Mouse (Mus musculus) stomach, embryonic 14.5 days (tissue): ENCODE measurements around the gene Mtch1. TPM values are rescaled to one million over a fixed set of nuclear protein-coding genes. Genes with fewer than 3 reads are reported as not detected.

ENCODE experiments used
- ATAC-seq: fragments of 200-750 bp; cut with Nextera tagmentation; 2 replicates; pipeline ENCODE4 v1.8.0; 2017; ENCODE audit warnings: low read depth, moderate TSS enrichment; ENCODE audit not compliant: insufficient number of reproducible peaks, insufficient read depth, low FRiP score
- H3K27ac ChIP-seq: fragments of 300-500 bp; sonication (generic); 2 replicates; pipeline ENCODE4 v1.5.1; 2014; ENCODE audit warnings: mild to moderate bottlenecking, low read length, moderate library complexity, mixed read lengths
- H3K27me3 ChIP-seq: fragments of 300-500 bp; sonication (generic); 2 replicates; pipeline ENCODE4 v1.6.1; 2014; ENCODE audit warnings: low read length, control low read depth, mixed read lengths; ENCODE audit not compliant: control insufficient read depth, insufficient read depth
- H3K36me3 ChIP-seq: fragments of 300-500 bp; sonication (generic); 2 replicates; pipeline ENCODE4 v1.6.1; 2014; ENCODE audit warnings: mild to moderate bottlenecking, control low read depth, low read length, moderate library complexity, mixed read lengths; ENCODE audit not compliant: control insufficient read depth, insufficient read depth
- H3K4me1 ChIP-seq: fragments of 300-500 bp; sonication (generic); 2 replicates; pipeline ENCODE4 v1.6.1; 2014; ENCODE audit warnings: low read length, control low read depth, mixed read lengths; ENCODE audit not compliant: control insufficient read depth, insufficient read depth
- H3K4me2 ChIP-seq: fragments of 300-500 bp; sonication (generic); replicated peaks from 2 replicates; pipeline ENCODE4 v1.6.1; 2014; ENCODE audit warnings: low read depth, low read length, control low read depth
- H3K4me3 ChIP-seq: fragments of 300-500 bp; sonication (generic); 2 replicates; pipeline ENCODE4 v1.5.1; 2014; ENCODE audit warnings: low read depth, low read length, control low read depth
- H3K9ac ChIP-seq: fragments of 300-500 bp; sonication (generic); replicated peaks from 2 replicates; pipeline ENCODE4 v1.6.1; 2014; ENCODE audit warnings: low read depth, mild to moderate bottlenecking, control low read depth, low read length, moderate library complexity, mixed read lengths
- H3K9me3 ChIP-seq: fragments of 300-500 bp; sonication (generic); 2 replicates; pipeline ENCODE4 v1.6.1; 2016; ENCODE audit warnings: low read depth, low read length, control low read depth; ENCODE audit not compliant: control insufficient read depth
- WGBS: fragments of 180-500 bp; shearing (Covaris S2); extraction: QIAGEN DNeasy Blood & Tissue Kit; methylation state at CpG from one replicate; pipeline ENCODE4 v1.1.7; 2014; 5-methylcytosine and 5-hydroxymethylcytosine counted together
- polyA plus RNA-seq: library from polyadenylated mRNA; unstranded; fragments of >200 nt; fragmentation: Nextera tagmentation; extraction: Ambion mirVana; gene quantifications from 2 replicates; pipeline ENCODE4 v1.2.1, GENCODE M21; 2014

Gene Mtch1
- polyA plus RNA-seq, 1 experiment from 2014 or later: 287 TPM

DNA sequence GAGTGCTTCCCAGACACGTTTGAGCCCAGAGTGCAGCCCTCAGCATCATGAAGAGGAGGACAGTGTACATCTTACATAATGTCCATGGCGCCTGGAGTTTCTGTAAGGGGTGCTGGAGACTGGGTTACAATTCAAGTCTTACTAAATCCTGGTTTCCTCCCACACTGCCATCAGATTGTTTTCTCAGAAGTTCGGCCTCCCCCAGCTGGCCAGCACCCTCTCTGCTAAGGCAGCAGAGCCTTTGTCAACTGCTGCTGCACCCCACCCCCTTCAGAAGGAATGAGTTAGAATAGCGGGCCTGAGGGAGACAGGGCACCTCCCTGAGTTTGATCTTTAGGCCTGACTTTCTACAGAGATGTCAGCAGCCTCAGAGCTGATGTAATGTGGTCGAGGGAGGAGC lies 45.6 kb downstream of the Mtch1 start:
- Histone ChIP-seq H3K9me3 (no peaks in the 10 kb centered on the region), H3K27me3 (no peaks in the 10 kb centered on the region), H3K27ac (no peak overlapping the region), H3K4me2 (no peak overlapping the region), H3K36me3 (peaks cover 2% of the 10 kb centered on the region; the same call in 1 of the 2 replicates), H3K4me3 (no peak overlapping the region), H3K4me1 (peaks cover 17% of the 10 kb centered on the region), H3K9ac (no peak overlapping the region)
- WGBS: 74% methylated on average over 5 of the region's 5 CpGs
- ATAC-seq: no peak

DNA sequence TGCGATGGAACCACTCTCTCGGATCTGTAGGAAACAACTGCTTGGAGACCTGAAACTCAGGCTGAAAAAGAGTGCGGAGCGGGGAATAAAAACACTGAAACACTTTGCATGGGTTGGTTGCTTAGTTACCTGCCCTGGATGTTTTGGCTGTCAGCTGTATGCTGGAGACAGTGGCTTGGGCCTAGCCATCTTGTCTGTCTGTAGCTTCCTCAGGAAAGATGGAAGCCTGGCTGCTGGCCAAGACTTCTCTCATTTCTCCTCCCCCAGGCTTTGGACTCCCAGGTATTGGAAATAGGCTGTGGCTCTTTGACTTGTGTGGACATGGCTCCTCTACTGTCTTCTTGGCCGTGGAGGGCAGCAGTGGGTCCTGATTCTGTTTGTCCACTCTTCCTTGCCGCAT lies 46.3 kb downstream of the Mtch1 start:
- no peak overlapping the region for H3K4me3 ChIP-seq
- 88% methylated on average over 6 of the region's 6 CpGs for WGBS
- no peak overlapping the region for H3K4me2 ChIP-seq
- no peak overlapping the region for H3K27ac ChIP-seq
- H3K36me3 ChIP-seq: peaks cover 6% of the 10 kb centered on the region; the same call in 1 of the 2 replicates
- H3K9me3 ChIP-seq: no peaks in the 10 kb centered on the region
- H3K9ac ChIP-seq: no peak overlapping the region
- H3K27me3 ChIP-seq: no peaks in the 10 kb centered on the region
- H3K4me1 ChIP-seq: peaks cover 13% of the 10 kb centered on the region
- ATAC-seq: no peak

DNA sequence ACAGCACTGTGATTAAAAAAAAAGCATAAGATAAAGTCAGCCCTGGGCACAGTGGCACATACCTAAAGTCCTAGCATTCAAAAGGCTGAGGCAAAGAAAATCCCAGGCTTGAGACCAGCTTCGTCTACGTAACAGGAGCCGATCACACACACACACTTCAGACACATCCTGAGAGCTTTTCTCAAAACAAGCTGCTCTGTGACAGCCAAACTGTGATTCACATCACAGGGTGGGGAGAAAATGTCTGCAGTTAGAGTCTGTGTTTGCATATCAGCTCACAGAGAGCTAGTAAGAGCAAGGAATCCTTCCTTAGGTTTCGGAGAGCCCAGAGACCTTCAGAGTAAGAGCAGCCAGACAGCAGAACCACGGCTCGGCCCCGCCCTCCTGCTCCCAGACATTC lies 46.8 kb downstream of the Mtch1 start:
- H3K4me3 ChIP-seq: no peak overlapping the region
- WGBS: 89% methylated on average over 7 of the region's 7 CpGs
- H3K36me3 ChIP-seq: peaks cover 6% of the 10 kb centered on the region; the same call in 1 of the 2 replicates
- H3K27me3 ChIP-seq: no peaks in the 10 kb centered on the region
- H3K9ac ChIP-seq: no peak overlapping the region
- no peak for ATAC-seq
- no peaks in the 10 kb centered on the region for H3K9me3 ChIP-seq
- H3K4me2 ChIP-seq: no peak overlapping the region
- H3K27ac ChIP-seq: no peak overlapping the region
- H3K4me1 ChIP-seq: peaks cover 13% of the 10 kb centered on the region

DNA sequence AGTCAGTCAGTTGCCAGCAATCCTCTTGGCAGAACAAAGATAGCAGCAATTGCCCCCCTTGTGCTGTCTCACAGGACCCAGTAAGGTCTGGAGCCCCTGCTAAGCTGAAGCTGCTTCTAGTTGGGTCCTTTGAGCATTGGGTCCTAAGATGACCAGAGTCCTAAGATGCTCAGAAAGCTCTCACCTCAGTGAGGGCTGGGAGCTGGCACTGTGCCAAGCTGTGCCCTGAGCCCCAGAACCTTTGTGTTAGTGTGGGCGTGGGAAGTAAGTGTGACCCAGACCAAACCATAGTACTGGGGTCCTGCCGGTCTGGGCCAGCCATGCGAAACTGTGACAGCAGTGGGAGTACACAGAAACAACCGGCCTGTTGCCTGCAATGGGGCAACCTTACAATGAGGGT lies 48.5 kb downstream of the Mtch1 start:
- WGBS: 90% methylated on average over 4 of the region's 4 CpGs
- Histone ChIP-seq H3K9me3 (no peaks in the 10 kb centered on the region), H3K27ac (no peak overlapping the region), H3K4me1 (no peaks in the 10 kb centered on the region), H3K4me3 (no peak overlapping the region), H3K4me2 (no peak overlapping the region), H3K9ac (no peak overlapping the region), H3K36me3 (peaks cover 6% of the 10 kb centered on the region), H3K27me3 (no peaks in the 10 kb centered on the region)
- no peak for ATAC-seq

DNA sequence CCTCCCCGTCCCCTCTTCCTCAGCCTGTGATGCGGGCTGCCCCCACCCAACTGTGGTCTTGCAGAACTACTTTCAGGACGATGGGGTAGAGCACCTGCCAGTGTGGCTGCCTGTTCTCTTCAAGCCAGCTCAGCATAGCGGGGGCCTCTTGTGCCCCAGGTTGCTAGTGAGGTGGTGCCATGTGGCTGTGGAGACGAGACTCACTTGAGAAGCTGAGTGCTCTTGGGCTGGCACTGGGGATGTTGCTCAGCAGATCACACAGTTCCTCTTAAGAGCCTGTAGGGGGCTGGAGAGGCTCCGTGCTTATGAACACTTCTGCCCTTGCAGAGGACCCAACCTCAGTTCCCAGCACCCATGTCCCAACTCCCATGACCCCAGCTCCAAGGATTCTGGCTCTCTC lies 49.9 kb downstream of the Mtch1 start:
- ATAC-seq: no peak
- Histone ChIP-seq H3K27me3 (no peaks in the 10 kb centered on the region), H3K4me3 (no peak overlapping the region), H3K36me3 (peaks cover 6% of the 10 kb centered on the region), H3K9ac (0 out of 2 replicates have a peak overlapping the region, but pooled peaks have one; percentile 6), H3K9me3 (no peaks in the 10 kb centered on the region), H3K4me1 (no peaks in the 10 kb centered on the region), H3K27ac (no peak overlapping the region), H3K4me2 (no peak overlapping the region)
- 83% methylated on average over 6 of the region's 6 CpGs for WGBS

DNA sequence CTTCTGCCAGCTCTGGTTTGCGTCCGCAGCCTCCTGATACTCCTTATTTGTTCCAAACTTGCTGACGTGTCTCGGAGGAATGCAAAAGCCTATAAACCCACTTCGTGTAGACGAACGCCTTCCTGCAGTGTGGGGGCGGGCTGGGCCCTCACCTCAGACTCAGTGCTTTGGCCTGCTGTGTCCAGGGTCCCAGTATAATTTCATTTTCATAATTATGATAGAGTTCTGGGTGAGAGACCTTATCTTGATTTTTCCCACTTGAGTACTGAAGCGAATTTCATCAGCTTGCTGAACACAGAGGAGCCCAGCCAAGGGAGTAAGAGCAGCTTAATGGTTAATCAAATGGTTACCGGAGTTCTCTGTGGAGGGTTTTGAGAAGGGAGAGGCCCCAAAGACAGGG lies 50.4 kb downstream of the Mtch1 start:
- Histone ChIP-seq H3K36me3 (peaks cover 6% of the 10 kb centered on the region), H3K4me1 (no peaks in the 10 kb centered on the region), H3K9me3 (no peaks in the 10 kb centered on the region), H3K4me3 (no peak overlapping the region), H3K4me2 (no peak overlapping the region), H3K27me3 (no peaks in the 10 kb centered on the region), H3K27ac (no peak overlapping the region), H3K9ac (0 out of 2 replicates have a peak overlapping the region, but pooled peaks have one; percentile 6)
- 47% methylated on average over 10 of the region's 10 CpGs for WGBS
- no peak for ATAC-seq

DNA sequence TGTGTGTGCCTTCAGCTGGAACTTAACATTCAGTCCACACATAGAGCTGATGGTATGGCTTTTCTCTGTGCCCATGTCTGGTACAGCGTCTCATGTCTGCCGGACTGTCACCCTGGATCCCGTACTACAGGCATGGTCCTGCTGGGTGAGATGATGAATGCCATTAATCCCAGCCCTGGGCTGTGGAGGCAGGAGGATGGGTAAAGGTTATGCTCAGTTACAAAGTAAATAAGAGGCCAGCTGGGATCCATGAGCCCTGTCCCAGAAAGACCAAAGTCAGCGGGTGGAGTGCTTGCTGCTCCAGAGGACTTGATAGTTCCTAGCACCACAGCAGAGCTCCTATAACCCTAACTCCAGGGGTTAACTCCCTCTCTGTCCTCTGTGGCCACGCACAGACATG lies 51.9 kb downstream of the Mtch1 start:
- Histone ChIP-seq H3K9me3 (no peaks in the 10 kb centered on the region), H3K4me2 (no peak overlapping the region), H3K4me3 (no peak overlapping the region), H3K36me3 (peaks cover 6% of the 10 kb centered on the region), H3K4me1 (no peaks in the 10 kb centered on the region), H3K27me3 (no peaks in the 10 kb centered on the region), H3K27ac (no peak overlapping the region), H3K9ac (no peak overlapping the region)
- 50% methylated on average over 5 of the region's 5 CpGs for WGBS
- no peak for ATAC-seq

DNA sequence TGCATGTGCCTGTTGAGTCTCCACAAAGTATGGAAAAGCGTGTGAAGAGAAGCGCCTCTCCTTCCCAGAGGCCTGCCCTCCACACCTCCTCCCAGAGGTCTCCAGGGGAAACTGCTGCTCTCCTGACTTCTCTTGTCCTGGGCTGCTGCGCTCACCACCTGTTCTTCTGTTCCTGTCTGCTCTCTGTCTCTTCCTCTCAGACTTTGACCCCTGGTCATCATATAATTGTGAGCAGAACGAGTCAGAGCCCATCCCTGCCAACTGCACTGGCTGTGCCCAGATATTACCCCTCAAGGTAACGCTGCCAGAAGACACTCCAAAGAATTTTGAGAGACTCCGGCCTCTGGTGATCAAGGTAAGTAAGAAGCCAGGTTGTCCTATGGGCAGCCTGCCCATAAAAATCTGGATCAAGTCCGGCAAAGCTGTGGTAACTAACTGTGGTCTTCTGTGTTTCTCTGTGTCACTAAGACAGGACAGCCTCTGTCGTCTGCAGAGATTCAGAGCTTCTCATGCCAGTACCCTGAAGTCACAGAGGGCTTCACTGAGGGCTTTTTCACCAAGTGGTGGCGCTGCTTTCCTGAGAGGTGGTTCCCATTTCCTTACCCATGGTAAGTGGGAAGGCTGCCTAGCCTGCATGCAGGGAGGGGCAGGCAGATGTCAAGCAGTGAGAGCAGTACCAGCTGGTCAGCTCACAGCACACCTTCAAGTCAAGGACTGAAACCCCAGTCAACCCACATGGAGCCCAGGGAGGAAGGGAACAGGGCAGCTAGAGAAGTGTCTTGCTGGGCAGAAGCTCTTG lies 53.7 kb downstream of the Mtch1 start:
- Histone ChIP-seq H3K4me1 (no peaks in the 10 kb centered on the region), H3K27ac (no peak overlapping the region), H3K9ac (no peak overlapping the region), H3K27me3 (no peaks in the 10 kb centered on the region), H3K4me3 (no peak overlapping the region), H3K9me3 (no peaks in the 10 kb centered on the region), H3K4me2 (no peak overlapping the region), H3K36me3 (peaks cover 6% of the 10 kb centered on the region)
- 67% methylated on average over 9 of the region's 9 CpGs for WGBS
- no peak for ATAC-seq

DNA sequence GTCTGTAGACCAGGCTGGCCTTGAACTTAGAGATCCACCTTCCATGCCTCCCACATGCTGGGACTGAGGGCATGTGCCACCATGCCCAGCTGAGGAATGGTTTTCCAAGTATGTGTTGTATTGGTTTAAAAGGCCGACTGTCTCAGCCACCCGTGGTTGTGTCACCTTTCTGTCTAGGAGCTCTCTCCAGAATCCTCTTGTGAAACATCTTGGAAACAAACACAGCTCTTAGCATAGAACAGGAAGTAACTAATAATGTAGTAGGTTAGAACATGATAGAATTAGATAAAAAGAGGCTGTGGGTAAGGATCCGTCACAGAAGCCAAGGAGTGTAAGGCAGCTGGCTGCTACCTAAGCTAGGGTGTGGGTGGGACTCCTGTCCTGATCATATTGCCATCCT lies 54.7 kb downstream of the Mtch1 start:
- no peak overlapping the region for H3K9ac ChIP-seq
- H3K4me1 ChIP-seq: no peaks in the 10 kb centered on the region
- no peak overlapping the region for H3K27ac ChIP-seq
- WGBS: 65% methylated on average over 3 of the region's 3 CpGs
- no peak for ATAC-seq
- peaks cover 8% of the 10 kb centered on the region for H3K36me3 ChIP-seq
- no peaks in the 10 kb centered on the region for H3K9me3 ChIP-seq
- H3K4me3 ChIP-seq: no peak overlapping the region
- no peaks in the 10 kb centered on the region for H3K27me3 ChIP-seq
- no peak overlapping the region for H3K4me2 ChIP-seq
